Mouse (Mus musculus) thymus, postnatal 36 days (tissue): ENCODE results near the gene Mepce.

Experiments used
- DNase-seq, 2 experiments: peaks; one replicate each; pipeline ENCODE4 v3.0.0; 2022; ENCODE audit warnings: mixed read lengths in 2 of 2

Gene Mepce

DNA sequence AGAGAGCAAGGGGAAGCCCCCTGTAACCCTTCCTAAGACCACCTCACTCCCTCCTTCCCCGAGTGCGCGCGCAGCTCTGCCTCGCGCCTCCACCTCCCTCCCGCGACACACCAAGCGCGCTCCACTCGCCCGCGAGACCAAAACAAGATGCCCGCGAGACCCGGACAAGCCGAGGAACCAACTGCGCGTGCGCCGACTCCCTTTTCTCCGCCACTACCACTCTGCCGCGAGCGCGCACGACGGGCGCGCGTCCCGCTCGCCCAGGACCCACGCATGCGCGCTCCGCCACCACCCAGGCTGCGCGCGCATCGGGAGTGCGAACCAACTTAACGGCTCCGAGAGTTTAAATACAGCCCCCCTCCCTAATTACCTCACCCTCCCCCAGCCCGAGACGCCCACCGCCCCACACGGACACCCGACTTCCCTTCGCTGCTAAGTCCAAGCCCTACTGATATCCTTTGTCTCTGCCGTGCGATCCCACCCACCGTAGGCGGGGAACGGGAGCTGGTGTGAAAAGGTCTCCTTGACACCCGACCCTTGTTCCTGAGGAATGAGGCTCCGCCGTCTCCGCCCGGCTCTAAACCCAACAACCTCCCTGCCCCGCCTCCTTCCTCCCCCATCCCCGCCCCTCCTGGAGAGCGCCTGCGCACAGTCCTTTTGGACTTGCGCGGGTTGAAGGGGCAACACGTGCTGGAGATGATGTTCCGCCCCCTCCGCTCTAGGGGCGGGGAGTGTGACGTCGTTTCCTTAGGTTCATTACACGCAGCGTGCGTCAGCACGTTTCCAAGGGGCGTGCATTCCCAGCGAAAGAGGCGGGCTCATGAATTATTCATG lies 1.1 kb downstream of the Mepce start:
- DNase-seq, result peak; percentile 98 to 99

DNA sequence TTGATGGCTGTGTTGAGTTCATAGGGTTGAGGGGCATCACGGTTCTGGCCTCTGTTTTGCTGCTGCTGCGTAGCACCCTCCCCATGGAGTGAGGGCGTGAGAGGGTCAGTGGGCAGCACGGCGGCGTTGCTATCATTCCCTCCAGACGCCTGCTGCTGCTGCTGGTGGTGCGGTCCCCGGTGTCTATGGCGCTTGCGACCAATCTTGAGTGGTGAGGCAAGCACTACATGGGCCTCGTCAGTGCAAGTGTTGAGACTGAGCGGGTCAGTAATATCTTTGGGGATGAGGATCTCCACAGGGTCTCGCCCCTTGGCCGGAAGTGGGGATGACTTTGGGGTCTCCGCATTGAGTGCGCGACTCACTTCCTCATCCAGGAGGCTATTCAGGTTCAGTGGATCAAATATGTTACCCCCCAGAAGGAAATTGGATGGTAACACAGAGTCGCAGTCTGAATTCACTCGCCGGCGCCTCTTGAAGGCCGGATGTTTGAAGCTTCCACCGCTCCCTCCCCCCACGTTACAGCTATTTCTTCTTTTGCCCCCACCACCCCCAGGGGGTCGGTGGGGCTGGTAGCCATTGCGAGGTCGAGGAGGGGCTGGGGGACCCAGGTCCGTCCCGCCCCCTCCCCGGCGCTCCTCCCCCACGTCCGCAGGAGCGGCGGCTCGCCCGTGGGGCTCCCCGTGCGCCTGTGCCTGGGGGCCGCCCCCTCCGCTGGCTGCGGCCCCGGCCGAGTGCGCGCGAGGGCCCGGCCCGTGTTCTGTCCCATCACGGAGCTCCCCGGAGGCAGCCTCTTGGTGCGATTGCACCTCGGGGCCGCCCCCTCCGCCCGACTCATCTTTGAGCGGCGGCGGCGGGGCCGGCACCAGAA lies 2.1 kb downstream of the Mepce start:
- DNase-seq, result peak in 1 of 2 experiments; percentile 80

DNA sequence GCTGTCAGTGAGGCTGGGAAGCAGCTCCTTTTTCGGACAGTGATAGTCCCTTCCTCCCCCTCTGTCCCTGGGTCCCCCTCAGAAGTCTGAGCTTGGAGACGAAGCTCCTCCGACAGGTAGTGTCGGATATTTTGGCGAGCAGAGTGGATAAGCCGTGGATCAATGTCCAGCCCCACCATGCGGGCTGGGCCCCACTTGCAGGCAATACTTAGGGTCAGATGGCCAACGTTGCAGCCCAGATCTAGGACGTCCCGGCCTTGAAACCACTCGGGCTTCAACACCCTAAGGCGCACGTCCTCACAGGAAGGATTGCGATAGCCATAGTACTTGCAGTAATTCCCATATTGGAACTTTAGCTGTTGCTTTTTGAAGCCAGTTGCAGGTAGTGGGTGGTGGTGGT lies 2.9 kb downstream of the Mepce start:
- peak in 1 of 2 experiments; percentile 40 for DNase-seq

DNA sequence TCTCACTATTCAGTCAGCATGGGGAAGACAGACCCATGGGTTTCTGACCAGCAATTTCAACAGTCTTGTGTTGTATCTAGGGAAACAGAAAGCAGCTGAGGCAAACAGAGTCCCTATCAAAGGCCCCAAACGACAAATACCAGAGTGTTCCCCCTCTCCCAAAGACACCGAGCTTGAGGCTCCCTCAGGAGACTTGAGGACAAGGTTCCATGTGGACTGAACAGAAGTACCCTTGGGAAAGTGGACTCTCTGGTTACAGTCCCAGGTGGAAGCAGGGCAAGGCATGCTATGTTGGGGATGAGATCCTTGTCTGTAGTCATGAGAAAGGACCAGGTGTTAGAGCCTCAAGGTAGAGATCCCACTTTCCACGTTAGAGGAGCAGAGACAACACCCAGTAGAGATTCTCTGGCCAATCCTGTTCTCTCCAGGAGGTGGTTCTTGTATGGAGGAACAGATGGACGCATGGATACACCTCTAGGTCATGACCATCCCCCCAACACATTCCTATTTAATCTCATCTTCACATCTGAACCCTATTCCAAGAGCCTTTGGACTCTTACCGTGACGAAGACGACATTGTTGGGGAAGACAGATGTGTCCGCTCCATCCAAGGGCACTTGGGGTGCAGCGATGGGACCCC lies 3.4 kb downstream of the Mepce start:
- DNase-seq, result no peak

DNA sequence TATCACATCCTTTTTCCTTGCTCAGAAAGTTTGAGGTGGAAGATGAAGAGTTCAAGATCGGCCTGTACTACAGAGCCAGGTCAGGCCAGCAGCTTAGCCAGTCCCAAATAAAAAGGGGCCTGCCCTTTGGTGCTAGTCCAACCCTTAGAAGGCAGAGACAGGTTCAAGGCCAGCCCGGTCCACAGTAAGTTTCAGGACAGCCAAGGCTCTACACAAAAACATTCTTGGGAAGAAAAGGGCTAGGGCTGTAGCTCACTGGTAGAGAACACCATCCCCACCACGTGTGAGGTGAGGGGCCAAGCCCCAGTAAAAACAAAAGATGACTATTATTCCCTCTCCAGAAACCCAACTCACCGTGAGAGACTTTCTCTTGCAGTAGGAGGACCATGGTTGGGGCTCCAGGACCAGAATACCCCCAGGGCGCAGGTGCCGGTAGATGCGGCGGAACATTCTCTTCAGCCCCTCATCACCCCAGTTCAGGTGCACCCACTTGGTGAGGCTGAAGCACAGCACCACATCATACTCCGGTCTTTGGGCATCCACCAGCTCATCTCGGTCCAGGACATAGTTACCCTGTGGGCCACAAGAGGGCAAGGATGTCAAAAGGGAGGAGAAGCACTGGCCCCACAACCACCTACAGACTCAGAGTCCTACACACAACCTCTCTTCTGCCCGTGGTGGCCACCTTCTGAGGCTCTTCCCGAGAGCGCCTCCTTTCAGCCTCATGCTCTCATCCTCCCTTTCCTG lies 4.5 kb downstream of the Mepce start:
- no peak for DNase-seq

DNA sequence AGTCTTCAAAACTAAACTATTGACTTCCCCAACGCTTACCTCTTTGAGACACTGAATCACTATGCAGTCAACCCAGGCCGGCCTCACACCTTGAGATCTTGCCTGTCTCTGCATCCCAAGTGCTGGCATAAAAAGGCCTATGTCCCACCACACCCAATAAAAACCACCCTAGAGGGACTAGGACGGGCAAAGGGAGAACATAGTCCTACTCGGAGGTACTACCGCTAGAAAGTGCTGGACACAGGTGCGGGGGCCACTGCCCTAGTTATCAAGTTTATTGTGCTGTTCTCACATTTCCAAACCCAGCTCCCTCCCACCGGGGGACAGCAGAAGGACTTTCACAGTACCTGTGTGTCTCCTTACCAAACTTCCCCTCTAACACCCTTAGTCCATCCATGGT lies 5.8 kb downstream of the Mepce start:
- no peak for DNase-seq

DNA sequence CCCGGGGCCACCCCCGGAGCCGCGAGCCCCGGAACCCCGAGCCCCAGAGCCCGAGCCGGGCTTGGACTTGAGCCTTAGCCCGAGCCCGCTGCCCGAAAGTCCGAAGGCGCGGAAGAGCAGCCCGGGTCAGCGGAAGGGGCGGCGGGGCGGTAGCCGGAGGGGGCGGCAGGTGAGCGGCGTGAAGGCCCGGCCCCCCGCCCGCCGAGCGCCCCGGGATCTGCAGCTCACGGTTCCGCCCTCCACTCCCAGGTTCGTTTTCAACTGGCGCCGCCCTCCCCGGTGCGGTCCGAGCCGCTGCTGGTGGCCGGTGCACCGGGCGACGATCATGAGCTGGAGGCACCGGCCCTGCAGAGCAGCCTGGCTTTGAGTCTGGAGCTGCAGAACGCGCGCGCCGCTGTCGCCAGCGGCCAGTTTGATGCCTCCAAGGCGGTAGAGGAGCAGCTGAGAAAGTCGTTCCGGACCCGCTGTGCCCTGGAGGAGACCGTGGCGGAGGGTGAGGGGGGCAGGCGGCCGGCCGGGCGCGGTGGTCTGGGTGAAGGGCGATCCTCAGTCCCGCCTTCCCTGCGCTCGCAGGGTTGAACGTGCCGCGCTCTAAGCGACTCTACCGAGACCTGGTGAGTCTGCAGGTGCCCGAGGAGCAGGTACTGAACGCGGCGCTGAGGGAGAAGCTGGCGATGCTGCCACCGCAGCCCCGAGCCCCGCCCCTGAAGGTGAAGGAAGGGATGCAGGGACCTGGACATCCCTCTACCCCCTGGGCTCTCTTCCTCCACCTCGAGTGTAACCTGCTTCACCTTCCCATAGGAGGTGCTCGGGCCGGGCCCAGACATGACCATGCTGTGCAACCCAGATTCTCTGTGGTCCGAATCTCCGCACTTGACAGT lies 8.2 kb downstream of the Mepce start:
- DNase-seq, result peak; percentile 46 to 63

DNA sequence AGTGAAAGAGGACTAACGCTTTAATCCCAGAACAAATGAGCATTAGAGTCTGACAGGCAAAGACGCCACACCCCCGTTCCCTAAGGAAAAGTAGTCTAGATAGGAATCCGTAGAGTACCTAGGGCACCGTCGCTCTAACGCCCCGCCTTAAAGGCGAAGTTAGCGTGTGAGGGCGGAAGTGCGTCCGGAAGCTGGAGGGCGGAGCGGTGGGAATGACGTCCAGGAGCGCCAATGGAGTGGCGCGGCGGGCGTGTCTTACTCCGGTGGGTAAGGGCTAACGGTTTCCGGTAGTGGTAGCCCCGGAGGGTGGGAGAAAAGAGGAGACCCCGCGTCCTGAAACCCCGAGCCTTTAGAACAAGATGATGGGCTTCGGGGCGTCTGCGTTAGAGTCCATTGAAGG lies 8.8 kb downstream of the Mepce start, which contains the start of gene Ppp1r35:
Gene Ppp1r35 (plus strand): TSS at position 215 of the 400 bp plus-strand sequence.
- DNase-seq, result peak; percentile 96

DNA sequence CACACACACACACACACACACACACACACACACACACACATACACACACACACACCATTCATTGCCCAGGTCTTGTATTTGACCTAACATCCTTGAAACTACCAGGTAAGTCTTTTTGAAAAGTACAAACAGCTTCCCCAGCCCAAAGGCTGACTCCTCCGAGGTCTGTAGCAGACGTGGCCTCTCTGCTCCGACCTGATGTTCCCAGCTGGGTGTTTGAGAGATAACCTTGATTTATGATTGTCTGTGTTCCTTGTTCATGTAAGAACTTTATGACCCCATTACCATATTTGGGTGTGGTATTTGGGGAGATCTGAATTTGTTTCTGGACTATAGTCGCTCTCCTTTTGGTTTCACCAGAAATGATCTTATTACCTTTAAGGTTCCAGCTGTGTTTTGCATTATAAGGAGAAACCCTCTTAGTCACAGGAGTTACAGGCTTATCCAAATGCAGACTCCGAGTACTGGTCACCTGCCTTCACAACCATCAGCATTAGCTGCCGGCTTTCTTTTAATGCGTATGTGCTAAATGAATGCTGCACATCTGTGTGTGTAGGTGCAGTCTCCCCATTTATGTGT lies 10.1 kb downstream of the Mepce start:
- no peak for DNase-seq

DNA sequence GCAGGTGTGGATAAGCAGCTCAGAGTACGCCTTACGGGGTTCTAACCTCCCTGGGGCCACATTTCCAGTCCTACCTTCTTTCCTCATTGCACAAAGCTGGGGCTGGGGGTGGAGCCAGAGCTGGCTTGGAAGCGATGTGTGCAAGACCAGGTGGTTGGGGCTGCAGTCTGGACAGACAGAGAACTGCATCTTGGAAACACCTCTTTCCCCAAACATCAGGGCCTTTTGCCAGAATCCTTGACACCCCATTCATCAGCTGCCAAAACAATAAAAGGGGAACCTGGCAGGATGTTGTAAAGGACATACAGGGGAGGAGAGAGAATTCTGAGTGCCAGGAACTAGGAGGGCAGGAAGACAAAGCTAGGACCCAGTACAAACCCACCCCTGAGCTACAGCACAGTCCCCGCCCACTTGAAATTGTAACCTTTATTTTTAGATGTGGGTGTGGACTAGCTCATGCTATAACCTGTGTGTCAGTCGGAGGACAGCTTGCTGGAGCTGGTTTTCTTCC lies 11.0 kb downstream of the Mepce start:
- peak; percentile 38 to 57 for DNase-seq

DNA sequence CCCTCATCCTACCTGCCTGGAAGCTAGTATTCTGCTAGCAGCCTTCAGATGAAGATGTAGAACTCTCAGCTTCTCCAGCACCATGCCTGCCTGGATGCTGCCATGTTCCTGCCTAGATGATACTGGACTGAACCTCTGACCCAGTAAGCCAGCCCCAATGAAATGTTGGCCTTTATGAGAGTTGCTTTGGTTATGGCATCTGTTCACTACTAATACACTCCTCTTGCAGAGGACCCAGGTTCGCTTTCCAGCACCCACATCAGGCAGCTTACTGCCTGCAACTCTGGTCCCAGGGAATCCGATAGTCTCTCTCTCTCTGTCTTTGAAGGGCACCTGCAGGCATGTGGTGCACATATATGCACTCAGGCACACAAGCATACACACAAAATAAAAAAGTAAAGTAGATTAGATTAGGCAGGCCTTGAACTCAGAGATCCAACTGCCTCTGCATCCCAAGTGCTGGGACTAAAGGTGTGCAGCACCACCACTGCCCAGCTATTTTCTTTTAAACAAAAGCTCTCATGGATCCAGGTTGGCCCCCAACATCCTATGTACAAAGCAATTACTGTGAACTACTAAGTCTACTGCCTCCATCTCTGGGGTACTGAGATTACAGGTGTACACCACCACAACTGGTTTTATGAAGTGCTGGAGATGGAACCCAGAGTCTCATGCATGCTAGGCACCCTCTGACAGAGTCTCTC lies 11.7 kb downstream of the Mepce start:
- no peak for DNase-seq

DNA sequence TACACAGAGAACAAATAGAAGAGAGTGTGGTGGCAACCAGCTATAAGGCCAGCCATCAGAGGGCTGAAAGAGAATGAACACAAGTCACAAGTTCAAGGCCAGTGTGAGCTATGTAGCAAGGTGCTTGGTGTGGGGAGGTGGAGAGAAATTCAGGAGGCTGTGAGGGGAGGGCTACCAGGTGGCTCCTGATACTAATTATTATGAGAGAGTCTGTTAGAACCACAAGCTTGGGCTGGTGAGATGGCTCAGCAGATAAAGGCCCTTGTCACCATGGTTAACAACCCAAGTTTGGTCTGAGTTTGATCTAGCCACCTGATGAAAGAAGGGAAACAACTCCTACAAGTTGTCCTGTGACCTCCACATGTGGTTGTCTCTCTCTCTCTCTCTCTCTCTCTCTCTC lies 14.7 kb downstream of the Mepce start:
- no peak for DNase-seq

DNA sequence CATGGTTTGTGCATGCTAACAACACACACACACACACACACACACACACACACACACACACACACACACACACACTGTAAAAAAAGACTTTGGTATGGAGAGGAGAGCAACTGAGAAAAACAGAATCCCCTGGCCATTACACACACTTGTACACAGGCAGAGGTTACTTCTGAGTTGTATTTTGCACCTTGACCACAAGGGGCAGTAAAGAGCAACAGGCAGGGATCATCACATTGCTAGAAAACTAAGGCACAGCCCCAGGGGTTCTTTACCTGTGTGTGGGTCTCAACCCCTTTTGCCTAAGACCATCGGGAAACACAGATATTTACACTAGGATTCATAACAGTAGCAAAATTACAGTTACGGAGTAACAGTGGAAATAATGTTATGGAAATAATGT lies 16.7 kb downstream of the Mepce start:
- no peak for DNase-seq

DNA sequence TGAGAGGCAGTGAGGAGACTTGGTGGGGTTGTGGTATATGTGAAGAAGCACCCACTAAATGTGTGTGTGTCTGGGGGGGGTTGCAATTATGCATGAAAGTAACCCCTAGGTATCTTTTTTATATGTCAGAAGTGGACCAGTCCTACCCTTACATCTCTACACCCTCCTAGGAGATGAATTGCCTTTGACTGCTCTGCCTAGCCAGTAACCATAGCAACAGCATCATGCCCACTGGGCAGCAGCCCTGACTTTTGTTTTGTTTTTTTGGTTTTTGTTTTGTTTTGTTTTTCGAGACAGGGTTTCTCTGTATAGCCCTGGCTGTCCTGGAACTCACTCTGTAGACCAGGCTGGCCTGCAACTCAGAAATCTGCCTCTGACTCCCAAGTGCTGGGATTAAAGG lies 19.0 kb downstream of the Mepce start:
- no peak for DNase-seq

DNA sequence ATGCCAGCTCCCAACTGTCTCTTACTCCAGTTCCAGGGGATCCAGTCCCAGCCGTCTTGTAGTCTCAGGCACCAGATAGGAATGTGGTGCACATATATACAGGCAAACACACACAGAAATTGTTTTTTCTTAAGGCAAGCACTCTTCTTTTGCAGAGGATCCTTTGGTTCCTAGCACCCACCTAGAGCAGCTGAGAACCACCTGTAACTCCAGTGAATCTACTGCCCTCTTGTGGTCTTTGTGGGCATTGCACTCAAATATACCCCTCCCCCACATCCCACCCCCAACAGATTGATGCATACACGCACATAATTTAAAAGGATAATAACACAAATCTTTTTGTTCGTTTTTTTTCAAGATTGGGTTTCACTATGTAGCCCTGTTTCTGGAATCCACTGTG lies 21.2 kb downstream of the Mepce start:
- no peak for DNase-seq

DNA sequence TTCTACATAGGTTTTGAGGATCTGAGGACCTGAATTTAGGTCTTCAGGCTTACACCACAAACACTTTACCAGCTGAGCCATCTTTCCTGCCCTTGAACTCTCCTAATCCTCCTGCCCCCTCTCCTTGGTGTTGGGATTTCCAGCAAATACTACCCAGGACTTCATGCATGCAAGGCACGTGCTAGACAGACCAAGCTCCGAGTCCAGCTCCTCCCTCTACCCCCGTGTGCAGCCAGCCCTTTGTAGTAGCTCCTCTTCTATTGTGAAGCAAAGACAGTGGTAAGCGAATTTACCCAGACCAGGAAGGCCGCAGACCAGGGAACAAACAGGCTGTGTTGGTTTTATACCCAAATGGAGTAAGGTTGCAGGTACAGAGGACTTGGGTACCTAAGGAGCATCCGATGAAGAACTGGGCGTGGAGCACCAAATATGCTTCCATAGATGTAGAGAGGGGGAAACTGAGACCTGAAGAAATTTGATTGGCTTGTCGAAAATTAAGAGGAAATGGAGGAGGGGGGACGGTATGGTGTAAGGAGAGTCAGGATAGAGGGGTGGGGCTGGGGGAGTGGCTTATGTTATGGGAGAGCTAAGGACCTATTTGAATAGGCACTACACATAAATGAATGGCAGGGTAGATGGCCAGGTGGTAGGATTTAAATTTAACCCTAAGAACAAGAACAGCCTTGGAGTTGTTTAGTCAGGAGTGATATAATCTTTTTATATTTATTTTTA lies 22.7 kb downstream of the Mepce start:
- DNase-seq, result no peak

DNA sequence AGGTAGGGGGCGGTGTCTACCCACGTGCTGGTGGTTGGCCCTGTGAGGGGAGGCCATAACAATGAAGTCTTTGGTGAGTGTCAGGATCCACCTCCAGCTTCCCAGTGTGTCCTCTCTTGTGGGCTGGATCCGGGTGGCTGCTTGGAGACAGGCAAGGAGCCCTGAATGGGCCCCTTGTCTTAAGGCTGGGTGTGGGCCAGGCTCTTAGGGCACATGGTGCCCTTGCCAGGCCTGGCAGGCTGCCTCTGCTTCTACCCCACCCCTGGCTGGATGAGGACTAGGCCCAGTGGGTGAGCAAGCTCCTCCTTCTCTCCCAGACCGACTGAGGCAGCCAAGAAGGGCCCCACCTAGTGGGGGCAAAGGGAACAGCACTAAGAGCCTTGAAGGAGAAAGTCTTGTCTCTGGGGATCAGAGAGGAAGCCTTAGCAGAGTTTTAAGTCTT lies 27.5 kb downstream of the Mepce start:
- DNase-seq, result peak; percentile 80 to 82

DNA sequence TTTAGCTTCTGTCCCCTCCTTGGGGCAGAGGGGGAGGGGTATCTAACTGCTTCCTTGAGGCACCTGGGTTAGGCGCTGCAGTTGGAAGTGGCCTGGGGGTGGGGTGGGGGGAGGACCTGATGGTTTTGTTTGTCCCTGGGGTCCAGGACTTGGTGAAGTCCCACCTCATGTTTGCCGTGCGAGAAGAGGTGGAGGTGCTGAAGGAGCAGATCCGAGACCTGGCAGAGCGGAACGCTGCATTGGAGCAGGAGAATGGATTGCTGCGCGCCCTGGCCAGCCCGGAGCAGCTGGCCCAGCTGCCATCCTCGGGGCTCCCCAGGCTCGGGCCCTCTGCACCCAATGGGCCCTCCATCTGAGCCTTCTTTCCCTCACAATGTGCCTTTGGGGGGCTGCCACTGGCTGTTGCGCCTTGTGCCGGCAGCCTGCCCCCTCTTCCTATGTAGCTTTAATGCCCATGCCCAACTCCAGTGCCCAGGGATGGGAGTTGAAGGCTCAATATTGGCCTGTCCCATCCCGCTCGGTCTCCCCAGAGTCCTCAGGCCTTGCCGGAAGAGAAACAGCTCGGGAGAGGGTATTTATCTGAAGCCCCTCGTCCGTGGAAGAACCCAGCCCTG lies 28.4 kb downstream of the Mepce start:
- no peak for DNase-seq

DNA sequence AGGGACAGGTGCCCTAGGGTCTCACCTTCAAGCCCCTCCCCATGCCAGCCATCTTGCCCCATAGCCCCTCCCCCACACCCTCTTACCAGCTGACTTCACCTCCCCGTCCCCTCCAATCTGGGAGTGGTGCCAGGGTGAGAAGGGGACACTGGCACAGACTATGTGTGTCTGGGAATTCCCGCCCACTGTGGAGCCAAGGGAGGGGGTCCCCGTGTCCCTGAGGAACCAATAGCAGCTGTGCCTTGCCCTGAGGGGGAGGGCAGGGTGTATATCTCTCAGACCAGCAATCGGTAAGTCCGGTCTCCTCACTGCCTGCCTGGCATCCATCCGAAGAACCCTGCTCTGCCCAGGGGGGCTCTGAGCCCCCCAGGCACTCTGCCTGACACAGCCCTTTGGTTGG lies 29.6 kb downstream of the Mepce start:
- DNase-seq, result peak in 1 of 2 experiments; percentile 48
